Mouse (Mus musculus): Measurements from ENCODE around the gene Ifitm6.

- TF ChIP-seq CTCF (IDR thresholded peaks at IDR 0.05; ENCODE audit: borderline replicate concordance, control insufficient read depth, extremely low read depth, insufficient read depth, low read length, poor library complexity) (no peak), POLR2A (IDR thresholded peaks at IDR 0.05; ENCODE audit: control insufficient read depth, extremely low read depth, insufficient read depth, low read length, poor library complexity) (no peak)
These were observed 50.8 kb downstream of the Ifitm6 start, which contains the start of gene Ifitm1 for GRCm38 (mm10) chr7:140966921-140967320.
